Mouse (Mus musculus): ENCODE results near the gene Slc38a1.

Gene Slc38a1

GRCm38 (mm10) chr15:96568271-96568982 lies 74.3 kb downstream of the Slc38a1 start:
- CTCF ChIA-PET: no interaction called here

DNA sequence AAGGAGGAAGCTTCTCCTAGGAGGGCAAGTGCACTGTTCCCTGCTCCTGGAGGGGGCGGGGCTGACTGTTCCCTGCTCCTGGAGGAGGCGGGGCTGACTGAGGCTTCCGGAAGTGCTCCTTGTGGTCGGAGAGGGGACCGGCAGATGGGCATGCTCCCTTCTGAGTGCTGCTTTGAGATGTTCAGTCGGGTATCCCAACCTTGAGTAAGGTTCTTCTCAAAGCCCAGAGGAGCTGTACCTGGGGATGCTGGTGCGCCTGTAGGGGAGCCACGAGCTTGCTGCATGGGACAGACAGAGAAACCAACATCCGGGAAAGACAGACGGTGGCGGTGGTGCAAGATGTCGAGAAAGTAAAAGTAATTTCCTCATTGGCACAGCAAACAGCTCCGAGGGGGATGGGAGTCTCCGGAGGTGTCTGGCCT lies 75.9 kb downstream of the Slc38a1 start:
- CTCF ChIA-PET: interaction anchor here (0.6 to 1.3 kb wide), 3 partner anchors 13 to 108 kb away, joined by 3 read pairs; no protein-coding TSS in a partner anchor

DNA sequence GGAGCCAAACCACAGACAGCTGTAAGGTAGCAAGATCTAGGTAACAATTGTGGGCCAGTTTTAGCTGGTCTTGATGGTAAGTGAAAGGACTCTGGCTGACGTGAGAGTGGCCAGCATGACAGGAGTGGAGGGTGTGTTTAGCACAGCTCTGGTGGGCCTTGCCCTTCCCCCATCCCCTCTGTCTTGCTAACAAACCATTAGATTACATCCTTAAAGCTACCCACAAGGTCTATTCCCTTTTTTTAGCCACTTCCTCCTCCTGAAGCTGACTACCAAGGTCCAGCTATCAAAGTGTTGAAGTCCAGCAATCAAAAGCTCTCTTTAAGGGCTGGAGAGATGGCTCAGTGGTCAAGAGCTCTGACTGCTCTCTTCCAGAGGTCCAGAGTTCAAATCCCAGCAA lies 78.9 kb downstream of the Slc38a1 start:
- CTCF ChIA-PET: interaction anchor here (0.8 kb wide), 1 partner anchor 11 kb away, joined by 12 read pairs; no protein-coding TSS in a partner anchor

DNA sequence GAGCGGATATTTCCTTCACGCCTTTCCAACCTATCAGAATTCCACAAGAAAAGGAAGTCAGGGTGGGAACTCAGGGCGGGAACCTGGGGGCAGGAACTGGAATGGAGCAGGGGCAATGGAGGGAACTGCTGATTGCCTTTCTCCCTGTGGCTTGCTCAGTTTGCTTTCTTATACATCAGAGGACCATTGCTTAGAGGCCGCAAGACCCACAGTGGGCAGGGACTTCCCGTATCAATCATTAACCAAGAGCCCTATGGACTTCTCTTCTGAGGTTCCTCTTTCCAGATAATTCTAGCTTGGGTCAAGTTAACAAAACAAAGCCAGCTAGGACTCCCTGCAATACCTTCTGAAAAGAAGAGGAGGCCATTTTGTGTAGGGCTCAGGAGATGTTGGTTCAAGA lies 80.2 kb downstream of the Slc38a1 start:
- CTCF ChIA-PET: no interaction called here

DNA sequence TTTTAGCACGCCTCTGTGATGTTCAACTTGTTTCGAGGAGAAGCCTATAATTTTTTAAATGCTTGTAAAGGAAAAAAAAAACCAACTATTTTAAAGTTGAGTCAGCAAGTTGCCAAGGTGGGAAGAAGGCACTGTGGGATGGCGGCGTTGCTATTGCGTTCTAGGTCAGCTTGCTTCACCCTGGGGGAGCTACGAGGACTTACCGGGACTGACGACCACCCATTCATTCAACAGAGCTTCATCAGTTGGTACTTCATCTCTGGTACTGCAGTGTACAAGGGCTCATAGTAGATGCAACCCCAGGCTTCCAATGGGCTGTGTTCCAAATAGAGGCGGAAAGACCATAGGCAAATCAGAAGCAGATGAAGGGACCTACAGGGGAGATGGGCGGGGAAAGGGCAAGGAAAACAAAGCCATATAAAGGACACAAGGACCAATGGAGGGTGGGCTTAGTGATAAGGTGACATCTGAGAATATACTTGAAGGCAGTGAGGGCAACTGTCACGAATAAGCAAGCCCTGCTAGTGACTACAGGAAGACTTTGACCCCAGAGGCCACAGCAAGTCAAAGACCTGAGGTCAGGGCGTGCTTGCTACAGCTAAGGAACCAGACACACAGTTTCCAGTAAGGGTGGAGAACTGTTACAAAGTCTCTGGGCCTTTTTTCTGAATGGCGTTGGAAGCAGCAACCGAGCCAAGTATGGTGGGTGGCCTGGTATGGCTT lies 82.0 kb downstream of the Slc38a1 start:
- CTCF ChIA-PET: no interaction called here

GRCm38 (mm10) chr15:96551569-96552380 lies 90.9 kb downstream of the Slc38a1 start:
- CTCF ChIA-PET: interaction anchor here (0.6 to 3.1 kb wide), 7 partner anchors 15 to 114 kb away, joined by 3 to 12 read pairs (median 3); no protein-coding TSS in a partner anchor

- CTCF ChIA-PET: interaction anchor here (1.2 to 3.1 kb wide), 2 partner anchors 16 to 115 kb away, joined by 3 to 12 read pairs; no protein-coding TSS in a partner anchor
These were observed 91.6 kb downstream of the Slc38a1 start for GRCm38 (mm10) chr15:96551107-96551506.

DNA sequence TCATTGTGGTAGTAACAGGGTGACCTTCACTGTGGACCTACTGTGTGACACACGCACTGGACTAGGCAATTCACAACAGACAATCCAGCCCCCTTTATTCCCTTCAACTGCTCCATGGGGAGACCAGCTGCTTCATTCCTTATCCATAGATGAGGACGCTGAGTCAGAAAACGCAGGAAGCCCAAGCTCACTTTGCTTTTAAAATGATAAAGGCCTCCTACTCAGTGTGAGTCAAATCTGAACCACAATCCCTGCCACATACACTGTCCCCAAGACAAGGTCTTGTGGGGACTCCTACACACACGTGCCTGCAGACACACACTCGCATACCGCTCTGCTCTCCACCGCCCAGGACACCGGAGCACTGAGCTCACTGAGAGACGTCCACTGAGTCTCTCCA lies 94.3 kb downstream of the Slc38a1 start:
- CTCF ChIA-PET: no interaction called here

DNA sequence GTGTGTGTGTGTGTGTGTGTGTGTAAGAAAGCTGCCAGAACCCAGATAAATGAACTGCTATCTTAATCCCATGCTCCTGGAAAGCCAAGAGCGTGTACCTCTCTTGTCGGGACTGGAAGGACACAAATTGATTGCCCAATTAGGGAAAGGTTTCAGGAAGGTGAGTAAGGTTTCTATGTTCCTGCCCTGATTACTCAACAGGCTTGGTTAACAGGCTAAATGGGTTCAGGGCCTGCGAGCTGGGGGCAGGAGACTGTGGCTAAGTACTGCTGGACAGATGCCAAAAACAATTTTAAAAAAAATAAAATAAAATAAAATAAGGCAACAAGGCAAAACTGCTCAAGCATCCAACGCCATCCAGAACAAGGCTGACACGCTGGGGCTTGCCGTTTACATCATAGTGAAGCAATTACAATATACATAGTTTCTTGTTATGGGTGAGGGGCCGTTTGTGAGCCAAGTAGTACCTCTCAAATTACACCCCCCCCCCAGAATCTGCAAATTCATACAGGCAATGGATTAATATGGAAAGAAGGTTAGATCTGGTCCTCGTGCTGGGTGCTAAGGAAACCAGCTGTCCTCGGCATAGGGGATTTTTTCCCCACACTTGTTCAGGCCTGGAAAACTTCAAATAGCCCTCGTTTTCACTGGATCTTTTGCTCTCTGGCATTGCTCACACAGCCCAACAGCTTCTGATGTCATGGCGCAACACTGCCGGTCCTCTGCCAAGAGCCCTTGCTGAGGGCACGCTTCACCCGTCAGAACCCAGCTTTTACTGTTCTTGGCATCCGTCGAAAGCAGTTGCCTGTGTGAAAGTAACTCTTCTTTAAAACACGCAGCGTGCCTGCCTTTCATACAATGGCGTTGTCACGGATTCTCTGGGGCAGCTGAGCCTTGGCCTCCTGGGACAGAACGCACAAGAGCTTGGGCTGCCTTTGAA lies 95.2 kb downstream of the Slc38a1 start:
- CTCF ChIA-PET: interaction anchor here (0.6 to 0.7 kb wide), 2 partner anchors 111 to 118 kb away, joined by 3 to 5 read pairs; no protein-coding TSS in a partner anchor

DNA sequence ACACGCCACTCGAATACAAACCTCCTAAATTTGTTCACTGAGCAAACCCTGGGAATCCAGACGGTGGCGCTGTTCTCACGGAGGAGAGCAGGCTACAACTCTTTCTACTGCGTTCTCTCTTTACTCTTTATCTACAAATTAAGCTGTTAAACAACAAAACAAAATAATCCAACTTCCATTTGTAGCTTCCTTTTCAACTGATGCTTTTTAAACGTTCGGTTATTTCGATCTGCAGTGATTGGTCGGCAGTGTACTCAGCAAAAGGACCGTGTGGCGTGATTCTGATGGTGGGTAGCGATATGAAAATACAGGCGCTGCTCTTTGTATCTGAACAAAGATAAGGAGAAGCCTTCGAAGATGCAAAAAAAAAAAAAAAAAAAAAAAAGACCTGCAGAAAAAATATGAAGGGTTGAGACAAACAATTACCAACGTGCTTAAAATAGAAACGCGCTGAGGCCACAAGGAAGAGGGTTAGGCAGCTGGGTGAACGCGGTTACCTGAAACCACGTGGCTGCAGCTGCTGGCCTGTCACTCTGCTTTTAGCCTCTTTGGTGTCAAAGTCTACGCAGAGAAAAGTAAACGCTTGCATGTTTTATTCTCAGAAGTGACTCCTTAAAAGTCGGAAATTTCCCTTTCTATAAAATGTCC lies 99.4 kb downstream of the Slc38a1 start:
- CTCF ChIA-PET: interaction anchor here (0.6 to 0.9 kb wide), 5 partner anchors 42 to 235 kb away, joined by 3 to 25 read pairs (median 3); no protein-coding TSS in a partner anchor

DNA sequence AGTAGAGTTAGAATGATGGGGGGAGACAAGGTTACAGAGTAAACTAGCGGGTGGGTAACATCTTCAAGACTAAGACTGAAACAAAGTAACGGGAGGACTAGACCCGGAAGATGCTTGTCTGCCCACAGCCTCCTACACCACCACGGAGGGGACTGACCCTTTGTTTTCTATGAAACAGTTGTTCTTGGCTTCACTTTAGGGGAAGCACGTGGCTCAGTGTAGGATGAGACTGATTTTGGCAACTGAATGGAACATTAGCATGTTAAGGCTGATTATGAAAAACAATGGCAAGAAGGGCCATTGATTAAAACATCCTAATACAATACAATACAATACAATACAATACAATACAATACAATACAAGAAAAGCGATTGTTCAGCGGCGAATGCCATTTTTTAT lies 100.6 kb downstream of the Slc38a1 start:
- CTCF ChIA-PET: interaction anchor here (0.7 kb wide), 1 partner anchor 428 kb away, joined by 9 read pairs; no protein-coding TSS in a partner anchor

DNA sequence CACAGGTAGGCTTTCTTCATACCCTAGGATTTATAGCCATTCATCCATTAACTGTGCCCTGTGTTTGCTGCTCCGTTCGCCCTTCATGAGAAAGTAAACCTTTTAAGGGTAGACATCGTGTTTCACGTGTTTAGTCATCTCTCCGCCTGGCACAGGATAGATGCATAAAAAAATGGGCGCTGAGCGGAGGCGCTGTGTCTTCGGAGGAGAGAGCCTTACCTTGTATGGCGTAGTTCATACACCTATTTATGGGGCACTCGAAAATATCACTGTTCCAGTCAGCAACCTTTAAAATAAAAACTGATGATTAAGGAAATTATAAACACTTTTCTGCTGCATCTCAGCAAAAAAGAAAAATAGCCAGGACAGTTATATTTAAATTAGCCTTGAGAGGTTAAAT lies 105.4 kb downstream of the Slc38a1 start:
- CTCF ChIA-PET: no interaction called here

GRCm38 (mm10) chr15:96536412-96536811 lies 106.3 kb downstream of the Slc38a1 start:
- CTCF ChIA-PET: no interaction called here

DNA sequence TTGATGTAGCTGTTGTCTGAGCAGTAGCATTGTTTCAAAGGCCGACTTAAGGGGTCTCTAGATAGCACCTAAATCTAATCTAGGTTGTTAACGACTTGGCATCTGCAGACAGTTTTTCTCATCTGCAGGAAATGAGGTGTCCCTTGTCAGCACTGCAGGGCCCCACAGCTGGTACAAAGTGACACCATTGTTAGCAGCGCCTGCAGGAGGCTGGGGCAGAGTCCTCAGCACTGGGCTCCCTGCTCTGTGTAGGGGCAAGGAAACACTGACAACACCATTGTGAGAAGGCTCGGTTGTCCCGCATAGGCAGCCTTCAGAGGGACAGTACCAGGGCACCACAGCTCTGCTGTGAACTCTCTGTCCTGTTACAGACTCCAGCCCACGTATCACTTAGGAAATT lies 115.0 kb downstream of the Slc38a1 start:
- CTCF ChIA-PET: no interaction called here

DNA sequence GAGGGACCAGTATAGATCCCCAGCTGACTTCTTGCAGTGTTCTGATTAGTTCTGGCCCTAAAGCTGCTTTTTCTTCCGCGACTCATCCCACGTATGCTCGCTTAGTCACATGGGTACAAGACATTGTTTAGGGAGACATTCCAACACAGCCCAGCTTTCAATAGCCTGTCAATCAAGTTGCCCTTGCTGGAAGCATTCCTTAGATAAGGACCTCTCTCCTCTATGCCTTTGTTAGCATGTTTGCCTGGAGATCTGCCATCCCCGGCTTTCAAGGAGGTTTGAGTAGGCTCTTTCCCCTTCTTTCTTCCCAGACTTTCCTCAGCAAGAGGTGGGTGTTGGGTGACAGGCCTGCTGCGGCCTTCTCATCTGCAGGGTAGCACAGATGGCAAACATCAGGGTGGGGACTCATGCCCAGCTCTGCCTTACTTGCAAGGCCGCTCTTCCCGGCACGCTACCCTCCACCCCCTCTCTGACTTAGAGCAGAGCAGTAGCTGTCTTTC lies 118.4 kb downstream of the Slc38a1 start:
- CTCF ChIA-PET: interaction anchor here (0.6 kb wide), 1 partner anchor 1263 kb away, joined by 12 read pairs; no protein-coding TSS in a partner anchor

Data from spleen, embryonic (tissue).